Mouse (Mus musculus): Measurements from ENCODE around the gene Immp2l. TPM values are rescaled to one million over a fixed set of nuclear protein-coding genes. Genes with fewer than 3 reads are reported as not detected.

Gene Immp2l
- total RNA-seq, 4 experiments from 2014 or later, result 5.6 to 10.6 (median 8.0) TPM

DNA sequence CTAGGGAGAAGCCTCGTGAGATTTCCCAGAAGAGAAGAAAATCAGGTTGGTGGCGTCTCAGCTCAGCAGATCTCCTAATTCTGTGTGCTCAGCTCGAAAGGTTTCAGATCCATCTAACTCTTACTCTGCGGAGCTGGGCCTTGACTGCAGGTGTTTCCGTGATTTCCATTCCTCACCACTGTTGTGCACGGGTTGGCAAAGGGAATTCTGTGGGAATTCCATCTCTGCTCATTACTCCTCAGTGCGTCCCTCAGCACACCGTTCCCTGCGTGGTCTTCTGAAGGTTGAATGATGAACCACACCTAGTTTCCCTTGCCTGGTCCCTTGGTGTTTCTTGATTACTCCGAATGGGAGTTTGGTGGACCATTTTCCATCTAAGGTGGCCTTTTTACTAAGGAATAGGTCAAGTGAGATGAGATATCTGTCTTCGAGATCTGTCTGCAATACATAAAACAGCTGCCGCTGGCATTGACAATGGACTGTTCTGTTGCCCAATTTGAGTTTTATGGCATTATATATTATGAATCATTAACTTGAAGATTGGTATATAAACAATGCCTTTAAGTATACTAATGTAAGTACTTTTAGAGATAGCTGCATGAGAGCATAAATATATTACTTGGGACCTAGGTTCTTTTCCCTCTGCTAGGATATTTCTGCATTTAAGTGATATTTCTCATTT lies 23.3 kb downstream of the Immp2l start:
- no peak for DNase-seq (ENCODE audit: low spot score in 2 of 2)

DNA sequence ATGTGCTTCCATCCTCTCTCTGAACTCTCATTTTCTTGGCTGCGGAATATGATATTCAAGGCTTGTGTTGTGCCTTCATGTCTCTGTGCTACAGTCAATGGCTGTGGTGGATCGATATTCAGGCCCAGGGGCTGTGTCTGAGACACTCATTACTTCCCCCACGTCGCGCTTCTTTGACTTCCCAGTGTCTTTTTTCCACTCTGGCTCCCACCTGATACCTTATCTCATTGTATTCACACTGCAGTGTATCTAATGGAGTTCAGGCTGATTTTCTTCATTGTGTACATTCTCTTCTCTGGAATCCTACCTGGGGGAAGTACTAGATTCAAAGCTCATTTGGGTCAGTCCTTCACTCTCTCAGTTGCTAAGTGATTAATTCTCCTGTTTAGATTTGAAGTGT lies 27.1 kb downstream of the Immp2l start:
- no peak for DNase-seq (ENCODE audit: low spot score in 2 of 2)

DNA sequence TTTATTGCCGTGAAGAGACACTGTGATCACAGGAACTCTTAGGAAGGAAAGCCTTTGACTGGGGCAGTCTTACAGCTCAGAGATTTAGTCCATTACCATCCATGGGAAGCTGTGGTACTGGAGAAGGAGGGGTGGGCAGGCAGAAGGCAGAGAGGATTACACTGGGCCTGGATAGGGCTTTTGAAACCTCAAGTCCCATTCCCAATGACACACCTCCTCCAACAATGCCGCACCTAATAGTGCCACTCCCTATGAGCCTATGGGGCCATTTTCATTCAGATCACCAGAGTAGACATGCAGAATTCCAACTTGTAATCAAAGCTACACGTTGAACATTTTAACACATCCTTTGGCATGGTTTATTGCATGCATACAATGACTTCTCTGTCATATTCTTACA lies 29.0 kb downstream of the Immp2l start:
- no peak for DNase-seq (ENCODE audit: low spot score in 2 of 2)

- no peak for DNase-seq (ENCODE audit: low spot score in 2 of 2)
These were observed 30.3 kb downstream of the Immp2l start for GRCm38 (mm10) chr12:41054006-41054791.

DNA sequence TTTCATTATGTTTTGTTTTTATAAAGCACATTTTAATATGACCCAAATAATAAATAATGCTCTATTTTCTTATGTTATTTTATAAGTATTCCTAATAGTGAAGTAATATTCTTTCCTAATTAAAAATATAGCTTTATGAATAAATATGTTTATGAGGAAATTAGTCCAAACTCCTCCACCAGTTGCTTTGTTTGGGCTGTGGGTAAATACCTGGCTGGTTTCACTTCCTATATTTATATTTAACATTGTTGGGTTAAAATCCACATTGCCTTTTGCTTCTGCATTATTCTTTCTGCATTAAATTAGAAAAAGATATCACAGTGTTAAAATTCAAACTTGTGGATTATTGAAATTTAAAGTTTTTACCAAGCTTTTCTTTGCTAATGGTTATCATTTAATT lies 32.1 kb downstream of the Immp2l start:
- no peak for DNase-seq (ENCODE audit: low spot score in 2 of 2)

- DNase-seq (ENCODE audit: low spot score in 2 of 2), result no peak
These were observed 39.4 kb downstream of the Immp2l start for GRCm38 (mm10) chr12:41063281-41063680.

- no peak for DNase-seq (ENCODE audit: low spot score in 2 of 2)
These were observed 58.0 kb downstream of the Immp2l start for GRCm38 (mm10) chr12:41081843-41082242.

- DNase-seq (ENCODE audit: low spot score in 2 of 2), result no peak
These were observed 60.6 kb downstream of the Immp2l start for GRCm38 (mm10) chr12:41084370-41085089.

DNA sequence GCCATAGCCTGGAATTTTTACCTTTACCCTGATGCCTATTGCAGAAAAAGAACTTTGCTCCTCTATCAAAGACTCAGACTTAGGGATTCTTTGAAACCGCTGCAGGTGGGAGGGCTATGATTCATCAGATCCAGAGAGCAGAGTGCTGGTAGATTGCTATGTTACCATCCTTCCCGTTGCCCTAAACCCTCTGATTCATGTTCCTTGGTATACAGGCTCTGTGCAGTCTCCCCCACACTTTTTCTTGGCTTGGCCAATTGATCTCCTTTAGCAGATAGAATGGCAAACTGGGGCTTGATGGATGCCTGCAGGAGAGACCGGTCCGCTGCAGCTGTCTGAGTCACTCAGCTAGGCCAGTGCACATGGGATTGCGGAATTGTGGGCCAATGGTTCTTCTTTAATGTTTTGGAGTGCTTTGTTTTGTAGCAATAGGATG lies 66.1 kb downstream of the Immp2l start:
- peak; percentile 10 to 35 for DNase-seq (ENCODE audit: low spot score in 2 of 2)

DNA sequence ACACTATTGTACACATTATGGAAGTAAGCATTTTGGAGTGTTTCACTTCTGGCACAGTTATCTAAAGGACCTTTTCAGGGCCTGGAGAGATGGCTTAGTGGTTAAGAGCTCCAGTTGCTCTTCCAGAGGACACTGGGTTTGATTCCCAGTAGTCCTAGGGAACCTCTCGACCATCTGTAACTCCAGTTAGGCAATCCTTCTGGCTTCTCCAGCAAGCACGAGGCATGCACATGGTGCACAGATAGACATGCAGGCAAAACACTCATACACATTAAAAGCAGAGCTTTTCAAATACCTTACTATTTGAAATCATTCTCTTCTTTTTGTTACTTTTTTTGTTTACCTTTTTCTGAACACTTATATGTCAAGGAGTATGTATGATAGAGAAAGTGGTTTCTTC lies 66.9 kb downstream of the Immp2l start:
- DNase-seq (ENCODE audit: low spot score in 2 of 2), result no peak

GRCm38 (mm10) chr12:41091316-41091715 lies 67.4 kb downstream of the Immp2l start:
- DNase-seq (ENCODE audit: low spot score in 2 of 2), result no peak

GRCm38 (mm10) chr12:41096045-41096444 lies 72.2 kb downstream of the Immp2l start:
- no peak for DNase-seq (ENCODE audit: low spot score in 2 of 2)

DNA sequence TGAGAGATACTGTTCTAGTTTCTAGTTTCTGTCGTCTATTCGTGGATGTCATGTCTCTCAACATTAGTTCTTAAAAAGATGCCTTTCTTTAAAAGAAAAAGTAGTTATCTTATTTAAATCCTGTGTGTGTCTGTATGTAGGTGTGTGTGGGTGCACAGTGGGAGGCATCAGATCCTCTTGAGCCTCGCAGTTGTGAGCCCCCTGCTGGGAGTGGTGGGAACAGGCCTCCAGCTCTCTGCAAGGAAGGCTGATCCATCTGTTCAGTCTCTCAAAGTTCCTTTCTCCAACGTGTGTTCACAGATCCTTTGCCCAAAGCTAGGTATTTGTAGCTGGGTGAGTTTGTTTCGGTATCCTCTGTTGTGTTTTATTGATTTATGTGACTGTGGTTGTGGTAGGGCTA lies 73.5 kb downstream of the Immp2l start:
- no peak for DNase-seq (ENCODE audit: low spot score in 2 of 2)

GRCm38 (mm10) chr12:41109011-41109410 lies 85.1 kb downstream of the Immp2l start:
- DNase-seq (ENCODE audit: low spot score in 2 of 2), result no peak

DNA sequence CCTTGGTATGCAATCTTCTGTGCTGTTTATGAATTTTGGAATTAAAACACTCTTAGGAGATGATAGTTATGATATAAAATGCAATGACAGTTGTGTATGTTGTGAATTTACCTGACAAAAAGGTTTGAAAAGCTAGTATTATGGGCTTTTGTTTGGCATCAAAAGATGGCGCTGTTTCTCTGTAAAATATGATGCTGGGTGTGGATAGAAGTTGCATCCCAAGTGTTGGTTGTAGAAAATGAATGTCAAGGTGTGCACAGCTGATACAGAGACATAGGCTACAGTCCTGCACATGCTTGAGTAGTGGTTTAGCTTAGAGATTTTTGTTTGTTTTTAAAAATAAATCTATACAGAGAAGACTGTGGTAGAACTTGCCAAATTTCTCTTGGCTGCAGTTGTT lies 87.6 kb downstream of the Immp2l start:
- no peak for DNase-seq (ENCODE audit: low spot score in 2 of 2)

DNA sequence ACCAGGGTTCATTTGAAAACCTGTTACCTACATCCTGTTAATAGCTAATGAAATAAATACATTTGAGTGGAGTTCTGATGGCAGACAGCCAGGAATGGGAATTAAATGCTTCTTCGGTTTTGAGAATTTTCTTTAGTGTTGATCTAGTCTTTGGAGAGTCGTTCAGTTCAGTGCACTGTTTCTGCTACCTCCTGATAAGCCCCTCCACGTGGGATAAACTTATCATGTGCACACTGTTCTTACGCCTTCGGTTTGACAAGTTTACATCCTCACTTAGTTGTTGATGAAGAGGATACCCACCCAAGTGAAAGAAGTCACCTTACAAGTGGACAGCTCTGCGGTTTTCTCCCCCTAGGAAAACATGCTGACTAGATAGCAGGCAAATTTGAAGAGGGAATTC lies 88.2 kb downstream of the Immp2l start:
- DNase-seq (ENCODE audit: low spot score in 2 of 2), result no peak

GRCm38 (mm10) chr12:41118358-41118757 lies 94.5 kb downstream of the Immp2l start:
- DNase-seq (ENCODE audit: low spot score in 2 of 2), result no peak

DNA sequence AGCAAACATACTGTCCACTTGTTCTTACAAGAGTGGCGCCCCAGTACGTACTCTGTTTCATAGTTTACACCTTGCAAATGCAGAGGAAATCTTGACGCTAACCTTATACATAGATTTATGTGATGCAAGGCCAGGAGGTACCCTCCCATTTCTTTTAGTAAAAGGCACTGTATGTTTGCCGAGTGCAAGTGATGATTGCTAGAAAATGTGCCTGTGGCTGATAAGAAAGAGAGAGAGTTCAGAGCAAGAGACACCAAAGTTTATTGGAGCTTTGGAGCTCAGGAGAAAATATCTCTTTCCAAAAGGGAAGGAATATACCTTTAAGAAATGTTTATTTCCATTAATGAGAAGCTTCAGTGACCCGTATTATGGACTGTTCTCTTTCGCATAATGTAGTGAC lies 95.8 kb downstream of the Immp2l start:
- no peak for DNase-seq (ENCODE audit: low spot score in 2 of 2)

DNA sequence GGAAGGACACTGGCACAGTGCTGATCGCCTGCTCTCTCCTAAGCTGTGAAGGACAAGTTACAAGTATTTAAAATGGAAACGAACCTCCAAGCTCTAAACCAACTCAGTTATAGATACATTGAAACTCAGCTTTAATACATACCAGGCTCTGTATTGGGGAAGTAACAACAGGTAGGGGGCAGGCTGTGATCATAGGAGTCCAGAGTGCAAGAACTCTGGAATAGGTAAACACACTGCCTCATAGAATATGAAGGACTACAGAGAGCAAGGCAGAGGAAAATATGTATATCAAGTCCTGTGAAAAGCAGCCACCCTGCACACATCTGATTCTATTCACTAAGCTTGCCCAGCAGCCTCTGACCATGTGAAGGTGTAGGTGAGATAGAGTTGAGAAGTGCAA lies 99.3 kb downstream of the Immp2l start:
- DNase-seq (ENCODE audit: low spot score in 2 of 2), result no peak

GRCm38 (mm10) chr12:41134885-41135284 lies 111.0 kb downstream of the Immp2l start:
- DNase-seq (ENCODE audit: low spot score in 2 of 2), result no peak

GRCm38 (mm10) chr12:41159543-41159942 lies 135.7 kb downstream of the Immp2l start:
- no peak for DNase-seq (ENCODE audit: low spot score in 2 of 2)

- no peak for DNase-seq (ENCODE audit: low spot score in 2 of 2)
These were observed 143.9 kb downstream of the Immp2l start for GRCm38 (mm10) chr12:41167802-41168201.
